In genomic region chrX:167172256-167172655, GRCm38 (mm10) we compare ENCODE assay signal across 16 mouse cellular contexts. TPM values are rescaled to one million over a fixed set of nuclear protein-coding genes. Genes with fewer than 3 reads are reported as not detected.
DNase-seq lines count a peak whose midpoint lies in the region; ATAC-seq and TF ChIP-seq lines count a peak whose summit lies in the region.
"Had no signal": no experiment of that assay in that cellular context is flagged by ENCODE, and none has a peak within 500 bp of the region (broad histone marks: within the 10 kb centered on the region; RNA-seq: fewer than 3 reads in every experiment).

No protein-coding gene starts in this region.

- H3K9ac ChIP-seq in heart, embryonic 14.5 days (ENCODE audit: low read length): no peak overlapping the region
- H3K9ac ChIP-seq: forebrain, postnatal 0 days; hindbrain, embryonic 14.5 days; liver, embryonic 12.5 days; lung, embryonic 15.5 days had no signal

- peak overlapping the region; percentile 4 to 66 for H3K27ac ChIP-seq in heart, embryonic 14.5 days (replicated peaks in 1 of 2; ENCODE audit: control insufficient read depth in 1 of 2, insufficient read depth in 1 of 2, low read depth in 2 of 2, low read length in 2 of 2)
- H3K27ac ChIP-seq in spleen, adult 2 months (ENCODE audit: insufficient read depth, low read length): peak overlapping the region; percentile 8; the same call in 1 of the 2 replicates
- H3K27ac ChIP-seq: hindbrain, embryonic 14.5 days; kidney, postnatal 0 days; liver, embryonic 12.5 days; lung, embryonic 15.5 days had no signal

- 0 out of 2 replicates have a peak, but pooled peaks have one; percentile 9 for ATAC-seq in heart, embryonic 14.5 days (ENCODE audit: insufficient number of reproducible peaks, insufficient read depth, low FRiP score, low read depth)
- peak; percentile 33; the same call in 1 of the 2 replicates for ATAC-seq in megakaryocyte, adult 5-6 weeks (ENCODE audit: poor library complexity, severe bottlenecking)
- ATAC-seq: forebrain, postnatal 0 days; intestine, postnatal 0 days; liver, embryonic 12.5 days had no signal

- no peak overlapping the region for H3K4me2 ChIP-seq in heart, embryonic 14.5 days (ENCODE audit: low read length)
- H3K4me2 ChIP-seq: hindbrain, embryonic 14.5 days; liver, embryonic 12.5 days; lung, embryonic 15.5 days had no signal

- DNase-seq in adrenal gland, adult 2 months: peak; percentile 50
- no peak for DNase-seq in adrenal gland, postnatal 36 days
- DNase-seq in heart, postnatal 4 days: no peak
- DNase-seq in spleen, adult 2 months (ENCODE audit: low read depth in 1 of 2, low spot score in 2 of 2): no peak
- no peak for DNase-seq in spleen, adult 12 weeks (ENCODE audit: low spot score)
- no peak for DNase-seq in urinary bladder, postnatal 36 days (ENCODE audit: low spot score in 2 of 2)
- DNase-seq: cerebellum, adult 9-10 months; forebrain, postnatal 0 days had no signal

- peaks cover 0 to 6% of the 10 kb centered on the region in 2 experiments; a peak in 3 of 4 replicates for H3K4me1 ChIP-seq in heart, embryonic 14.5 days (ENCODE audit: control insufficient read depth in 2 of 2, insufficient read depth in 2 of 2, low read length in 2 of 2)
- peaks cover 15% of the 10 kb centered on the region for H3K4me1 ChIP-seq in spleen, adult 2 months (ENCODE audit: control insufficient read depth, insufficient read depth, insufficient read length)
- H3K4me1 ChIP-seq: liver, embryonic 12.5 days; lung, embryonic 15.5 days had no signal

- H3K4me3 ChIP-seq in heart, embryonic 14.5 days (ENCODE audit: control insufficient read depth in 1 of 2, insufficient read depth in 1 of 2, low read depth in 1 of 2, low read length in 2 of 2): no peak overlapping the region
- H3K4me3 ChIP-seq in spleen, adult 2 months (ENCODE audit: extremely low read depth, insufficient read depth, insufficient read length): no peak overlapping the region
- H3K4me3 ChIP-seq: erythroblast, embryonic 14.5 days; liver, embryonic 12.5 days; lung, embryonic 15.5 days had no signal

- TF ChIP-seq POLR2A in spleen, adult 2 months (IDR thresholded peaks at IDR 0.05; ENCODE audit: low read depth, low read length): no peak

- no peaks in the 10 kb centered on the region for H3K27me3 ChIP-seq in heart, embryonic 14.5 days (ENCODE audit: control insufficient read depth, insufficient read depth, low read length)
- no peaks in the 10 kb centered on the region for H3K27me3 ChIP-seq in spleen, adult 2 months (ENCODE audit: control insufficient read depth, insufficient read depth, low read length)

- H3K9me3 ChIP-seq in heart, embryonic 14.5 days (ENCODE audit: control insufficient read depth, low read length): no peaks in the 10 kb centered on the region
- H3K9me3 ChIP-seq: liver, embryonic 12.5 days; lung, embryonic 15.5 days had no signal

- H3K36me3 ChIP-seq in heart, embryonic 14.5 days (ENCODE audit: control insufficient read depth, insufficient read depth, low read length): no peaks in the 10 kb centered on the region
- H3K36me3 ChIP-seq in spleen, adult 2 months (ENCODE audit: control insufficient read depth, insufficient read depth, low read length): no peaks in the 10 kb centered on the region
- H3K36me3 ChIP-seq: liver, embryonic 12.5 days; lung, embryonic 15.5 days had no signal

- WGBS in heart, embryonic 14.5 days: 35% methylated on average over 2 of the region's 2 CpGs
- WGBS in spleen, adult 2 months: 58% methylated on average over 2 of the region's 2 CpGs

- no peak for TF ChIP-seq CTCF in spleen, adult 2 months (IDR thresholded peaks at IDR 0.05; ENCODE audit: extremely low read depth, insufficient read depth, insufficient read length, insufficient replicate concordance)

RNA-seq across cellular contexts. Expression of gene Tmsb4x, which starts 36.9 kb away (rescaled TPM):
- total RNA-seq in adrenal gland, adult 2 months (2021): 100 to 1,000 TPM; 255 to 487 TPM
- polyA plus RNA-seq in adrenal gland, adult 2 months (2012; rRNA removed): 6.5 and 6.8 TPM in 2 replicates
- 100 to 1,000 TPM; 356 to 454 TPM for total RNA-seq in adrenal gland, postnatal 36 days (2021)
- 2,736 and 2,801 TPM in 2 replicates for polyA plus RNA-seq in heart, embryonic 14.5 days (2014; fragmentation: Nextera tagmentation; extraction: Ambion mirVana)
- total RNA-seq in heart, postnatal 4 days (2021): 100 to 1,000 TPM; 856 to 962 TPM
- 327 and 363 TPM in 2 replicates for polyA plus RNA-seq in spleen, adult 2 months (2012; rRNA removed)
- total RNA-seq in megakaryocyte, adult 5-6 weeks (2015): 11,237 and 11,623 TPM in 2 replicates
- total RNA-seq in megakaryocyte, adult 5-6 weeks (2017): 5,986 and 6,405 TPM in 2 replicates

Comparison
In these comparisons a context has a peak if more than half of its experiments do, and no peak if none do; other contexts are left out.
1. RNA of gene Tmsb4x, which starts 36.9 kb away (total RNA-seq): 5,986 to 11,623 TPM in megakaryocyte, adult 5-6 weeks; 856 to 962 TPM in heart, postnatal 4 days, 255 to 487 TPM in adrenal gland, adult 2 months and 356 to 454 TPM in adrenal gland, postnatal 36 days; every median in the first group is over 4 times any median in the second.